Mouse (Mus musculus) ES-Bruce4 (cell line): Measurements from ENCODE around the gene Adamts12.

ENCODE experiments used
- CTCF ChIP-seq: IDR thresholded peaks from one replicate; pipeline ENCODE4 v1.8.1; 2011; ENCODE audit warnings: low read depth, low read length
- EP300 ChIP-seq: IDR thresholded peaks from 2 replicates; pipeline ENCODE4 v1.6.1; 2011; ENCODE audit warnings: low read depth, low read length; ENCODE audit not compliant: insufficient read depth
- POLR2A ChIP-seq: IDR thresholded peaks from one replicate; pipeline ENCODE4 v1.8.1; 2011; ENCODE audit warnings: low read length; ENCODE audit not compliant: insufficient read depth

DNA sequence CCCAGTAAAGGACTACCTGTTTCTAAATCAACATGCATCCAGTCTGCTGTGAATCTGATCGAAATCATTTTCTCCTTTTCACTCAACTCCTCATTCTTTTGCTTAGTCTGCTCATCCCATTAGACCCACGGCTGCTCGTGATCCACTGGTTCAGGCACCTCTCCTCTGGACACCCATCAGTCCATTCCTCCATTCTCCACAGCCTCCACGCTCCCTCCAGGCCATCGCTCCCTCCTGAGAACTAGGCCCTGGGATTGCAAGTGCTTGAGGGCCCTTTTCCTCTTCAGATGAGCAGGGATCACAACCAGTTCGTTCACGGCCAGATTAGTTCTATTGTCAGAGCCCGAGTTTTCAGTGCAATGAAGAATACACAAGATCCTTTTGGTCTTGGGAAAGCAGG lies 316.0 kb downstream of the Adamts12 start:
- TF ChIP-seq CTCF (no peak), POLR2A (no peak), EP300 (no peak)
